Mouse (Mus musculus) spleen, postnatal 10 days (tissue): ENCODE results near the gene Tex46.

Experiments used
- DNase-seq, 2 experiments: peaks; one replicate each; pipeline ENCODE4 v3.0.0; 2021 to 2022; ENCODE audit warnings: low spot score in 2 of 2

The Tex46 gene

DNA sequence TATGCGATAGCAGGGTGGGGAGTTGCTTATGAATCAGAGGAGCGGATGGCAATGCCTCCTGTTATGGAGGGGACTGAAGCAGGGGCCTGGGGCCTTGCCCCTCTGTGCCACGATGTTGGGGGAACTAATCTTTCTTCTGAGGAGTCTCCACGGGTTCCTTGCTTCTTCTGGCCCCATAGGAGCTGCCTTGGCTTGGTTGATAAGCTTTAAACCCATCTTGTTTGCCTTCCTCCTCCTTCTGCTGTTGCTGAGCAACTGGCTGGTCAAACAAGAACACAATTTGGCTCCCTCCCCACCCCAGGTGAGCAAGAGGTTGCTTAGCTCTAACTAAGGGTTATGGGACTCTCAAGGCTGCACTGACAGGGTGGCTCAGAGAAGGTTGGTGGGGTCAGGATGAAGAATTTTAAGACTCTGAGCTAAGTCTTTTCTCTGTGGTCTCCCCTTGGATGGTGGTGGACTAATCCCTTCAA lies at the start of gene Tex46:
TSS of gene Tex46 (plus strand) at position 51 of the 470 bp plus-strand sequence.
- DNase-seq = no peak

- no peak for DNase-seq
Measured at GRCm38 (mm10) chr4:136562755-136563154, 47.5 kb upstream of the Tex46 start.

- DNase-seq = peak in 1 of 2 experiments; percentile 30
Measured at GRCm38 (mm10) chr4:136568629-136569028, 41.6 kb upstream of the Tex46 start.

- DNase-seq = no peak
Measured at GRCm38 (mm10) chr4:136569998-136570397, 40.2 kb upstream of the Tex46 start.

DNA sequence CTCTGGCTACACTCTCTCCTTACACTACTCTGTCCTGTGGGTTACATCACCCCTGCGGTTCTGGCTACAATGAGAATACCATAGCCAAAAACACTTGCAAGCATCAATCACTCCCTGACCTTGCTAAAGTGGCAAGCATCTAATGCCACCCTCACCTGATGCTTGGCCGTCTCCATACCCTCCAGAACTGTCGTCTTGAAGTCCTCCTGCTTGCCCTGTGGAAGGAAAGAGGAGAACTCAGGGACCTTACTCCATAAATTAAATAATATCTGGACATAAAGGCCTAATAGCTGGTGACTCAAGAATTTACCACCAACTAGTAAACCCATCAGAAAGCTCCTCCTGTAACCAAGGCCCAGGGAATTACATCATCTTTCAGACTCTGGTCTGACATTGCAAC lies 28.4 kb upstream of the Tex46 start:
- no peak for DNase-seq

GRCm38 (mm10) chr4:136587221-136587827 lies 22.9 kb upstream of the Tex46 start:
- no peak for DNase-seq

- no peak for DNase-seq
Measured at GRCm38 (mm10) chr4:136588003-136588402, 22.2 kb upstream of the Tex46 start.

- DNase-seq = no peak
Measured at GRCm38 (mm10) chr4:136592111-136592510, 18.1 kb upstream of the Tex46 start.

DNA sequence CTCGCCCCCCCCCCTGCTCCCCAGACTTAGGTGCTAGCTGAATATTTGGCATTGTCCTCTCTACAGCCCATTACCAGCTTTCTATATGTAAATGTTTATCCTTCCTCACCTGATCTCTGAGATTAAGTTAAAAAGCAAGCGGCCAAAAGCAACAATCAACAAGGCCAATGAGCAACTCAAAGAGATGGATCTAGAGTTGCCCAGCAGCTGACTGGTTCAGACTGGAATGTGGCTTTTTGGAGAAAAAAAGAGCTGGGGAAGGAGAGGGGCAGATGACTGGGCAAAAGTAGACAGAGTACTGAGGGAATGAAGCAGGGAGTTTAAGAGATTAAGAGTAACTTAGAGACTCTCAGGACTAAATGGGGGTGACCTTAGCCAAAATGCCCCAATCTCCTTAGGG lies 16.2 kb upstream of the Tex46 start:
- no peak for DNase-seq

DNA sequence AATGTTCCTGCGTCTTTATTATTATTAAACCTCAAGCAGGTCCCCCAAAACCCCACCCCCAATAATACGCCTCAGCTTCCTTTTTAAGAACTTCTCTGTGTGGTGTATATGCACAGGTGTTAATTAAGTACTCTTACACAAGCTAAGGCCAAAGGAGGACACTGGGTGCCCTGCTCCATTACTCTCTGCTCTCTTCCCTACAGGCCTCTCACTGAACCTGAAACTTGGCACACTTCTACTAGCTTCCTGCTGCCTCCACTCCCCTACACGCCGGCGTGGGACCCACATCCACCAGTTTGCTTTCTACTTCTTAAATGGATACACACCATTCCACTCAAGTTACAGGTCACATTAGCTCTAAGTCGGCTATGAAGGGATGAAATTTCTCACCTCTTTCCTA lies 15.0 kb upstream of the Tex46 start:
- DNase-seq = no peak

- DNase-seq = no peak
Measured at GRCm38 (mm10) chr4:136598268-136598876, 11.9 kb upstream of the Tex46 start.

GRCm38 (mm10) chr4:136599869-136600268 lies 10.4 kb upstream of the Tex46 start:
- DNase-seq = no peak

GRCm38 (mm10) chr4:136600536-136600935 lies 9.7 kb upstream of the Tex46 start:
- DNase-seq = no peak

DNA sequence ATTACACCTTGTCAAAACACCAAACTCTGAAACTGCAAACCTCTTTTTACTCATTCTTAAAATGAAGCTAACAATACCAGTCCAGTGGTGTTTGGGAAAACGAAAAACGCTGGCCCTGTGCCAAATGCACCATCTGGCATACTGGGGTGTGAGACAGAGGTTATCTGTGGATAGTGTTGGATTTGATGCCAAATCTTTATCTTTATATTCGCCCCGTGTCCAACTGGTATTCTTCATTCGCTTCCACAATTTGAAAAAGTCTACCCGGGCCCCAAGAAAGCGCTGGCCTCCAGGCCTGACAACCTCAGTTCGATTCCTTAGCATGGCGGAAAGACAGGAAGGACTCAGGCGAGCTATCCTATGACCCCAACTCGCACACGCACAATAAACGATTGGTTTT lies 8.8 kb upstream of the Tex46 start:
- DNase-seq = peak; percentile 48 to 74

DNA sequence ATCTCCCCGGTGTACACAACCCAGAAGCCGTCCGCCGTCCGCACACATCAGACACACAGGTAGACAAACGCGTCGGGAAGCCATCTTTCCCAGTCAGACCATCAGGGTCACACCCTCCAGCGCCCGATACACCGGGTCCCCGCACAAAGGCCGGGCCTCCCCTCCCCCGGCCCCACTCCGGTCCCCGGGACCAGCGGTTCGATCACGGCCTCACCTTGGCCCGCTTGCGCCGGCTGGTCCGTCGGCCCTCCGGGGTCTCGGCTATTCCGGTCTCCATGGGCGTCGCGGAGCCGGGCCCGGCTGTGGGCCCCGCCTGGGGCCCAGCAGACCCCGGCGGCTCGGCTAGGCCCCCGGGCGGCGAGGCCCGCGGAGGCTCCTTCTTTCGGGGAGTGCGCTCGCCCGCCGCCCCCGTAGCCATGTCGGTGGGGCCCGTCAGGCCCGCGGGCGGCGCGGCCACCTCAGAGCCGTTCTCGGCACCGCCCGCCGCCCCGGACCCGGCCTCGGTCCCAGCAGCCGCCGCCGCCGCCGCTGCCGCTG lies 8.2 kb upstream of the Tex46 start:
- peak; percentile 65 to 71 for DNase-seq

- DNase-seq = peak; percentile 96 to 98
Measured at GRCm38 (mm10) chr4:136602568-136602967, 7.7 kb upstream of the Tex46 start, which contains the start of gene Kdm1a. TSS of gene Kdm1a (minus strand) at chr4:136602723.

GRCm38 (mm10) chr4:136605756-136606485 lies 4.3 kb upstream of the Tex46 start:
- DNase-seq = no peak

DNA sequence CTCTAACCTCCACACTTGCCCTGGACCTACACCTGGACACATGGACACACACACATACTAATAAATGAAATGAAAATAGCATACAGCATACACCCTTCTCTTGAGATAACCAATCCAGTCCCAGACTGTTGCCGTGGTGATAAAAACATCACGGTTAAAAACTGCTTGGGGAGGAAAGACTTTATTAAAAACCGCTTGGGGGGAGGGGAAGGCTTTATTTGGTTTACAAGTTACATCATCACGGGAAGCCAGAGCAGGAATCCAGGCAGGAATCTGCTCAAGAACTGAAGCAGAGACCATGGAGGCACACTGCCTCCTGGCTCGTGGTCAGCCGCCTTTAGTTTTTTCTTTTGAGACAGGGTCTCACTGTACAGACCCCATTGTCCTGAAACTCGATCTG lies 3.4 kb downstream of the Tex46 start:
- no peak for DNase-seq

DNA sequence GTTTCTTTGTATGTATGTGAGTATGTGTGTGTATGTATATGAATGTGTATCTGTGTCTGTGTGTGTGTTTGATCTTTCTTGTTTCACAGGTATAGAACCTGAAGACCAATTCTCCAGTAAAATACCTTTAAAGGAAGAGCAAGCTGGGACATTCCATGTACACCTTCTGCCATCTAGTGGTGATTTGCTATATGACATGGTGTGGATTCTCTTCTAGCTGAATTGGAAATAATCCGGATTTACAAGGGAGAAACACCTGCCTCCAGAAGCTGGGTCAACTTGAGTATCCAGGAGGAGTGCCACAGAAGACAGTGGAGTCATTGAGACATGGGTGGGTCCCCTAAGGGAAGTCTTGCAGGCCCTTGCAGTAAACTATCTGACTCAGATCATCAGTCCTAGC lies 11.1 kb downstream of the Tex46 start:
- DNase-seq = peak; percentile 13 to 32

- DNase-seq = no peak
Measured at GRCm38 (mm10) chr4:136621956-136622355, 11.7 kb downstream of the Tex46 start.

DNA sequence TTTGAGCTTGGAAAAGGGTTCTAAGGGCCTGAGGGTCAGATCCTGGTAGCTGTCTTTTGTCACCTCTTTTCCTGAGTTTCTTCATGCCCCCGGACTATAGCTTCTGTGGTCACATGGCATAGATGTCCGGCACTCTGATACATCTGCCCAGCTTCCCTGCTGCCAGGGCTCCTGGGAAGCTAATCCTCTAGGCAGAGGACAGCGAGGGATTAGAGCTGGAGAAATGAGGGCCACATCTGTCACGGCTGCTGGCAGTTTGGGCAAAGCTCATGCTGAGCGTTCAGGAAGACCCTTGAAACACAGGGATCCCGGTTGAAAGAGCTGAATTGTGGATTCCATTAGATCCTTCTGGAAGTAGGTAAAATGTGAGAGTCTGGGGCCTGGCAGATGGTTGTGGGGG lies 12.2 kb downstream of the Tex46 start, which contains the start of gene Lactbl1:
TSS of gene Lactbl1 (plus strand) at position 234 of the 400 bp plus-strand sequence.
- no peak for DNase-seq

- DNase-seq = peak; percentile 14 to 37
Measured at GRCm38 (mm10) chr4:136626590-136626989, 16.4 kb downstream of the Tex46 start.
